Mouse (Mus musculus) hindbrain, embryonic 10.5 days (tissue): ENCODE data around the gene Fes. TPM values are rescaled to one million over a fixed set of nuclear protein-coding genes. Genes with fewer than 3 reads are reported as not detected.

ENCODE experiments used
- DNase-seq: peaks from one replicate; pipeline ENCODE4 v3.0.0-alpha.2; 2017; ENCODE audit warnings: low spot score
- H3K27ac ChIP-seq: fragments of 300-500 bp; sonication (generic); 2 replicates; pipeline ENCODE4 v1.5.1; 2016; ENCODE audit warnings: mild to moderate bottlenecking, moderate library complexity
- H3K27me3 ChIP-seq: fragments of 300-500 bp; sonication (generic); 2 replicates; pipeline ENCODE4 v1.6.1; 2016; ENCODE audit warnings: mild to moderate bottlenecking; ENCODE audit not compliant: poor library complexity, insufficient read depth, severe bottlenecking
- H3K36me3 ChIP-seq: fragments of 300-500 bp; sonication (generic); 2 replicates; pipeline ENCODE4 v1.6.1; 2016; ENCODE audit warnings: mild to moderate bottlenecking, moderate library complexity
- H3K4me1 ChIP-seq: fragments of 300-500 bp; sonication (generic); replicated peaks from 2 replicates; pipeline ENCODE4 v1.6.1; 2016; ENCODE audit warnings: mild to moderate bottlenecking
- H3K4me3 ChIP-seq: fragments of 300-500 bp; sonication (generic); 2 replicates; pipeline ENCODE4 v1.5.1; 2016; ENCODE audit warnings: mild to moderate bottlenecking, moderate library complexity
- H3K9me3 ChIP-seq: fragments of 300-500 bp; sonication (generic); 2 replicates; pipeline ENCODE4 v1.6.1; 2016; ENCODE audit warnings: mild to moderate bottlenecking, moderate library complexity
- WGBS: fragments of 180-500 bp; shearing (Covaris S2); methylation state at CpG from one replicate; pipeline ENCODE4 v1.1.7; 2016; 5-methylcytosine and 5-hydroxymethylcytosine counted together
- polyA plus RNA-seq: library from polyadenylated mRNA; unstranded; fragments of >200 nt; fragmentation: Nextera tagmentation; extraction: Ambion mirVana; gene quantifications from 2 replicates; pipeline ENCODE4 v1.2.1, GENCODE M21; 2016

Fes gene
- polyA plus RNA-seq, 1 experiment from 2014 or later = 11.6 TPM

DNA sequence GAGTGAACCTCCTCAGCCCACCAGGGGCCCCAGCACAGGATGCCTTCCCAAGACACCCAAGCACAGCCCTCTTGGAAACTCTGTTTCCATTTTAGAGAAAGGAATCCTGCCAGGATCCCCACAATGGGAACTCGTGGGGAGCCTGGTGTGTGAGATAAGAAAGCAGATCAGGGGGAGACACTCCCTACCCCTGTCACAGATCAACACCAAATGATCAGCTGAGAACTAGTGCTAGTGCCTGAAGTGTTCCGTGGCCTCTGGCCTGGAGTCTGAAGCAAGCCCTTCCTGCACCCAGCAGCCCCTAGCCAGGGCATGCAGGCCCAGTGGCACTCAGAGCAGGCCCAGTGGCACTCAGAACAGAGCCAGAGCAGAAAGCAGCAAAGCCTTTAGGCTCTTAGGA lies 36.9 kb downstream of the Fes start:
- 78% methylated on average over 2 of the region's 2 CpGs for WGBS

GRCm38 (mm10) chr7:80347670-80348586 lies 39.8 kb downstream of the Fes start:
- no peak overlapping the region for H3K27ac ChIP-seq
- 77% methylated on average over 13 of the region's 13 CpGs for WGBS
- H3K27me3 ChIP-seq = no peaks in the 10 kb centered on the region
- H3K4me1 ChIP-seq = peaks cover 16% of the 10 kb centered on the region
- no peak for DNase-seq
- H3K9me3 ChIP-seq = peaks cover 3% of the 10 kb centered on the region
- peaks cover 39% of the 10 kb centered on the region for H3K36me3 ChIP-seq
- H3K4me3 ChIP-seq = no peak overlapping the region

More for the DNA sequence above, 36.9 kb downstream of the Fes start:
- no peaks in the 10 kb centered on the region for H3K9me3 ChIP-seq
- no peak for DNase-seq
- H3K4me1 ChIP-seq = peaks cover 6% of the 10 kb centered on the region; the same call in 1 of the 2 replicates
- no peak overlapping the region for H3K4me3 ChIP-seq
- no peak overlapping the region for H3K27ac ChIP-seq
- peaks cover 56% of the 10 kb centered on the region for H3K36me3 ChIP-seq
- no peaks in the 10 kb centered on the region for H3K27me3 ChIP-seq

DNA sequence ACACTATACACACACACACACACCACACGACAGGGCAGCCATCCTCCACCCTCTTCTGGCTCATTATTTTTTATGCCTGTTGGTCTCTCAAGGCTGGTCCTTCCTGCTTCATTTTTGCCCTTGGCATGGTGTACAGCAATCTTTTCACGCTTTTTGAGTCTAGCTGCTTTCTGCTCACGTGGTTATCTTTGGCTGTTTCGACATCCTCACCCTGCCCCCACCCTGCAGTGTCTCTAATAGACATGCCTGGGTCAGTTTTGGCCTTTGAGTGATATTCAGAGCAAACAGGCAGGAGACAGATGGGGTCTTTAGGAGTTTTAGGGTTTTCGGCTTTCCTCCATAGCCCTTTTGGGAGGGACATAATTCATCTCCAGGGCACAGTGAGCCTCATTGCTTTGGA lies 40.9 kb downstream of the Fes start:
- H3K36me3 ChIP-seq = peaks cover 28% of the 10 kb centered on the region
- peaks cover 3% of the 10 kb centered on the region for H3K9me3 ChIP-seq
- DNase-seq = no peak
- WGBS = 89% methylated on average over 5 of the region's 5 CpGs
- H3K27me3 ChIP-seq = peaks cover 5% of the 10 kb centered on the region
- no peak overlapping the region for H3K27ac ChIP-seq
- peaks cover 27% of the 10 kb centered on the region for H3K4me1 ChIP-seq
- no peak overlapping the region for H3K4me3 ChIP-seq

DNA sequence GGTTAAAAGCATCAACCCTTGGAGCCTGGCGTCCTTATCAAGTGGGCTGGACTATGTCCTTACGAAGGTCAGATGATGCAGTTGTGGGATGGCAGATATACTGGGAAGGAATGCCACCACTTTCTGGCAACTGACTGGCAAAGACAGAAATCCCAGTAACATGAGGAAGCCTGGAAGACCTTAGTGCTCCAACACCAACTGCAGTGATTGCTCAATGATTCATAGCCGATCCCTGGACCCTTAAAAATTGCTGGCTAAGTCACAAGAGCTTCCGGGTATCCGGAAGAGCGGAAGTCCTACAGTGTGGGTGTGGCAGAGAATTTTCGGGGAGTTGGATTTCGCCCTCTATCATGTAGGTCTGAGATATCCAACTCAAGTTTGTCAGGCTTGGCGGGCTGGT lies 41.6 kb downstream of the Fes start:
- 93% methylated on average over 9 of the region's 9 CpGs for WGBS
- peaks cover 3% of the 10 kb centered on the region for H3K9me3 ChIP-seq
- H3K27me3 ChIP-seq = peaks cover 11% of the 10 kb centered on the region
- peaks cover 23% of the 10 kb centered on the region for H3K36me3 ChIP-seq
- no peak for DNase-seq
- peaks cover 33% of the 10 kb centered on the region for H3K4me1 ChIP-seq
- H3K4me3 ChIP-seq = no peak overlapping the region
- no peak overlapping the region for H3K27ac ChIP-seq

- Histone ChIP-seq H3K27ac (peak overlapping the region; percentile 94), H3K36me3 (peaks cover 9% of the 10 kb centered on the region; the same call in 1 of the 2 replicates), H3K4me3 (peak overlapping the region; percentile 72), H3K9me3 (peaks cover 3% of the 10 kb centered on the region), H3K4me1 (peaks cover 52% of the 10 kb centered on the region), H3K27me3 (peaks cover 12% of the 10 kb centered on the region)
- WGBS = 24% methylated on average over 19 of the region's 19 CpGs
- no peak for DNase-seq
Measured at GRCm38 (mm10) chr7:80343270-80344018, 44.3 kb downstream of the Fes start.

- peaks cover 12% of the 10 kb centered on the region for H3K27me3 ChIP-seq
- peaks cover 3% of the 10 kb centered on the region for H3K9me3 ChIP-seq
- 2% methylated on average over 25 of the region's 25 CpGs for WGBS
- peak; percentile 95 for DNase-seq
- H3K4me1 ChIP-seq = peaks cover 56% of the 10 kb centered on the region
- H3K27ac ChIP-seq = peak within 1 kb of the TSS; percentile 94
- H3K4me3 ChIP-seq = peak within 1 kb of the TSS; percentile 72
- peaks cover 9% of the 10 kb centered on the region for H3K36me3 ChIP-seq
Measured at GRCm38 (mm10) chr7:80342858-80343257, 44.9 kb downstream of the Fes start, which contains the start of gene Hddc3. Hddc3 (plus strand) TSS chr7:80343104.

- peak; percentile 17 for DNase-seq
- H3K9me3 ChIP-seq = peaks cover 3% of the 10 kb centered on the region
- H3K4me1 ChIP-seq = peaks cover 53% of the 10 kb centered on the region
- 0 out of 2 replicates have a peak overlapping the region, but pooled peaks have one; percentile 16 for H3K4me3 ChIP-seq
- H3K27me3 ChIP-seq = peaks cover 12% of the 10 kb centered on the region
- H3K36me3 ChIP-seq = peaks cover 20% of the 10 kb centered on the region
- H3K27ac ChIP-seq = peak overlapping the region; percentile 94
- WGBS = 76% methylated on average over 7 of the region's 7 CpGs
Measured at GRCm38 (mm10) chr7:80341793-80342192, 46.0 kb downstream of the Fes start.

GRCm38 (mm10) chr7:80340793-80341192 lies 47.0 kb downstream of the Fes start, which contains the start of gene Unc45a:
Unc45a (minus strand) TSS chr7:80341005.
- Histone ChIP-seq H3K4me1 (peaks cover 53% of the 10 kb centered on the region), H3K4me3 (peak within 1 kb of the TSS; percentile 77), H3K36me3 (peaks cover 26% of the 10 kb centered on the region), H3K27ac (peak within 1 kb of the TSS; percentile 94), H3K9me3 (peaks cover 3% of the 10 kb centered on the region), H3K27me3 (peaks cover 12% of the 10 kb centered on the region)
- WGBS = 4% methylated on average over 11 of the region's 11 CpGs
- DNase-seq = peak; percentile 79

DNA sequence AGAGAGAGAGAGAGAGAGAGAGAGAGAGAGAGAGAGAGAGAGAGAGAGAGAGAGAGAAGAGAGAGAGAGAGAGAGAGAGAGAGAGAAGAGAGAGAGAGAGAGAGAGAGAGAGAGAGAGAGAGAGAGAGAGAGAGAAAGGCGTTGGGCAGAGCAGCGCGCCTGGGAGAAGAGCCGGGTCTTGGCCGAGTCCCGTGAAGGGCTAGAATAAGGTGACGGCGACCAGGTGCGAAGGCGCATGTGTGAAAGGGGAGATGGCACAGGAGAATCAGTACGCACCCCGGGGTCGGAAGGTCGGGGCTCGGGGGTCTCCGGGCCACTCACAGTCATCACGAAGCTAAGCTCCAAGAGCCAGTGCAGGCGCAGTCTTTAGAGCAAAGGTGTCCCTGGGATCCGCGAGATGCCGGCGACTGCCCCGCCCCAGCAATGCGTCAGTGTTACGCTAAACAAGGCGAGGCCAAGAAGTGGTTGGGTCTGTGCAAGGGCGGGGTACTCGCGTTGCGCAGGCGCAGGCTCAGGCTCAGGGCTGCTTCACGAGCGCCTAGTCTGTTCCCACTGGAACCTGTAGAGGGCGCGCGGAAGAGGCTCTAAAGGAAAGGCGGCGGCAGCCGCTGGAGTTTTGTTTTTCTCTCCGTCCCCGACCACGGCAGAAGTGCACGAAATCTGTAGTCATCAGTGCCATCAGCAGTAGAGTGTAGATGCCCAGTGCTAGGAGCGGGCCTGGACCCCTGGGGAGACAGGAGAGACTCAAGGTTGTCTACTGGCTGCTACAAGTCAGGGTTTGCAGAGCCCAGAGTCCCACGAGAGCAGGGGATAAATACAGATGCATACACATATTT lies 47.7 kb downstream of the Fes start:
- peaks cover 28% of the 10 kb centered on the region for H3K36me3 ChIP-seq
- peaks cover 12% of the 10 kb centered on the region for H3K27me3 ChIP-seq
- peak overlapping the region; percentile 90 for H3K27ac ChIP-seq
- no peaks in the 10 kb centered on the region for H3K9me3 ChIP-seq
- peaks cover 53% of the 10 kb centered on the region for H3K4me1 ChIP-seq
- under 1% methylated on average over 45 of the region's 45 CpGs for WGBS
- DNase-seq = peak; percentile 98
- peak overlapping the region; percentile 77 for H3K4me3 ChIP-seq

- H3K9me3 ChIP-seq = no peaks in the 10 kb centered on the region
- H3K36me3 ChIP-seq = peaks cover 35% of the 10 kb centered on the region
- H3K27me3 ChIP-seq = peaks cover 12% of the 10 kb centered on the region
- peak overlapping the region; percentile 90 for H3K27ac ChIP-seq
- 11% methylated on average over 17 of the region's 17 CpGs for WGBS
- peak; percentile 28 for DNase-seq
- peak overlapping the region; percentile 77 for H3K4me3 ChIP-seq
- peaks cover 53% of the 10 kb centered on the region for H3K4me1 ChIP-seq
Measured at GRCm38 (mm10) chr7:80339371-80339770, 48.4 kb downstream of the Fes start.

GRCm38 (mm10) chr7:80336932-80337331 lies 50.8 kb downstream of the Fes start:
- H3K36me3 ChIP-seq = peaks cover 59% of the 10 kb centered on the region
- H3K4me1 ChIP-seq = peaks cover 34% of the 10 kb centered on the region
- H3K27me3 ChIP-seq = peaks cover 8% of the 10 kb centered on the region
- no peak overlapping the region for H3K27ac ChIP-seq
- H3K4me3 ChIP-seq = no peak overlapping the region
- H3K9me3 ChIP-seq = peaks cover 7% of the 10 kb centered on the region; the same call in 1 of the 2 replicates
- DNase-seq = no peak
- 89% methylated on average over 3 of the region's 3 CpGs for WGBS

DNA sequence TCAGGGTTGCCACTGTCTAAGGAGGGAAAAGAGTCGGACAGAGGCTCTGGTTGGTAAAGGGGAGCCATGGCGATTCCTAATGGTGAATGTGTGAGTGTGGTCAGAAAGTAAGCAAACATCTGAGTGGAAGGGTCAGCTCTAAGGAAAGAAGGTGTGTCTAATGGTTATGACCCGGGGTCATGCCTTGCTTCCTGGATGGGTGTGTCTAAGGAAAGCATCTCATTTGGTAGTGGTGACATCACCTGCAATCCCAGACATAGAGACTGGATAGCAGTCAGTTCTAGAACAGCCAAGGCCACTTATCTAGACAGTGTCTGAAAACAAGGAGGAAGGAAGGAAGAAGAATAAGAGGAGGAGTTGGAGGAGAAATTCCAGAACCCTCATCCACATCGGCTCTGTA lies 52.9 kb downstream of the Fes start:
- DNase-seq = no peak
- H3K27me3 ChIP-seq = no peaks in the 10 kb centered on the region
- peaks cover 15% of the 10 kb centered on the region for H3K4me1 ChIP-seq
- peaks cover 80% of the 10 kb centered on the region for H3K36me3 ChIP-seq
- 92% methylated on average over 4 of the region's 4 CpGs for WGBS
- no peak overlapping the region for H3K27ac ChIP-seq
- H3K9me3 ChIP-seq = peaks cover 7% of the 10 kb centered on the region; the same call in 1 of the 2 replicates
- H3K4me3 ChIP-seq = no peak overlapping the region
